Mouse (Mus musculus) cerebellum, adult 18-20 months (tissue): ENCODE data around the gene Dkkl1.

Experiments used
- DNase-seq, 2 experiments: peaks; one replicate each; pipeline ENCODE4 v3.0.0; 2021

The Dkkl1 gene

DNA sequence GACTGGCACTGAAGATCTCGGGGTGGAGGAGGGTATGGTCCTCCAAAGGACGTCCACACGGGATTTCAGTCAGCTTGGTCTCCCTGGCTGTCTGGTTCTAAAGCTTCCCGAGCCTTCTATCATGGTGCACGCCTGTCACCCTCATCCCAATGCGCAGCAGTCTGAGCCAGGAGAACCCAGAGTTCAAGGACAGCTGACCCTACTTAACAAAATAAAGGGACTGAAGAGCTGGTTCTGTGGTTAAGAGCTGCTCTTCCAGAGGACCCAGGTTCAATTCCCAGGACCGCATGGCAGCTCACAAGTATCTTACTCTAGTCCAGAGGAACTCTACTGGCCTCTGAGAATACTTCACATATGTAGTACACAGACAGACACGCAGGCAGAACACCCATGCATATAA, 17.1 kb upstream of the Dkkl1 start:
- DNase-seq = no peak

DNA sequence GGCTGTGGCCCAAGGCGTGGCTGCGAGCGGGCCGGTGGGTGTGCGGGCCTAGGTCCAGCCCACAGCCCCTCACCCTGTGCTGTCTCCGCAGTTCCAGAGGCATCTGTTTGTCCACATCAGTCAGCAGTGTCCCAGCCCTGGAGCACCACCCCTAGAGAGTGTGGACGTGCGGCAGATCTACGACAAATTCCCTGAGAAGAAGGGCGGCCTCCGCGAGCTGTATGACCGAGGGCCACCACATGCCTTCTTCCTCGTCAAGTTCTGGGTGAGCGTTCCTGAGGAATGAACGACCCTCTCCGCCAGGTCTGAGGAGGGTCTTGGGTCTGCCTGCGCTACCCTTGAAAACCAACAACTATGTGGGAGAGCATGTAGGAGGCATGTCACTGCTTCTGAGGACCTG, 16.6 kb upstream of the Dkkl1 start:
- no peak for DNase-seq

DNA sequence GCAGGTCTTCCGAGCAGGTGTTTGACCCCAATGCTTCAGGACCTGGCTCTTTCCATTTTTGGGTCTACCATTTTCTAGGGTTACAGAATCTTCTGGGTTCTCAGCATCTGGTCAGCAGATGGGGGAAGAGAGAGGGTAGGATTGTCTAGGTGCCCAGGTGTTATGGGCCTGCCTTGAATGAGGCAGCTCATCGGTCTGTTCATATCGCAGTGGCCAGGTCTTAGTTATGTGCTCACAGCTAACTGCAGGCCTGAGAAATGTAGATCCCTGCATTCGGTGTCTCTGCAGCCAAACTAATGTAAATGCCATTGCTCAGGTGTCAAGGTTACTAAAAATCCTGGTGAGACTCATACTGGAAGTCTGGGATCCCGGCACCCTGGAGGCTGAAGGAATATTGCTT, 14.5 kb upstream of the Dkkl1 start:
- no peak for DNase-seq

DNA sequence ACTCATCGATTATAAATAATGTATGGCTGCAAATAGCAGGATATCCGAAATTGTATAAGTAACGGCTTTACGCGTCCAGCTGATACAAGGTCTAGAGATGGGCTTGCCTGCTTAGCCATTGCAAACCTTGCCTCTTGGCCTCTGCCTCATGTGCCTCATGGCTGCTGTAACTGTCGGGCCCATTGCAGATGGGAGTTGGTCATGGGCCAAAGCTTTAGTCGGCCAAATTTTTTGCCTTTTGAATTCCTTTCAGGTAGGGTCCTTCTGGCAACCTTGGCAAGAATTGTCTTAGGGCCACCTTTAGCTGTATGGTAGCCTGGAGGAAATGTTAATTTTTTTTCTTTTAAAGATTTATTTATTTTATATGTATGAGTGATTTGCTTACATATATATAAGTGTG, 12.9 kb upstream of the Dkkl1 start:
- no peak for DNase-seq

DNA sequence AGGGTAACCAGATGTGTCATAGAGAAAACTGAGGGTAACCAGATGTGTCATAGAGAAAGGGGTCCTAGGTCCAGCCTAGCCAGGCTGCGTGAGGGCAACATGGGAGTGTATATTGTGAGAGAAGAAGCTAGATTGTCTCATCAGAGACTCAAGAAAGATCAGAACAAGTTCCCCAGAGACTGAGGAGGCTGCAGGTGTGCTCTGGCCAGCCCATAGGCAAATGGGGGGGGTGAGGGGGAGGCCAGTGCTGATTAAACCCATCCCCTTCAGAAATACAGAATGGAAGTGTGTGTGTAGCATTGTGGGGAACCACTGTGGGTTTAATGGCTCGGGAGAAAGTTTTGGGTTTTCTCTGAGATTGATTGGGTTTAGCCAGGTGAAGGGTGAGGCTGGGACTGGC, 9.7 kb upstream of the Dkkl1 start:
- DNase-seq = no peak

DNA sequence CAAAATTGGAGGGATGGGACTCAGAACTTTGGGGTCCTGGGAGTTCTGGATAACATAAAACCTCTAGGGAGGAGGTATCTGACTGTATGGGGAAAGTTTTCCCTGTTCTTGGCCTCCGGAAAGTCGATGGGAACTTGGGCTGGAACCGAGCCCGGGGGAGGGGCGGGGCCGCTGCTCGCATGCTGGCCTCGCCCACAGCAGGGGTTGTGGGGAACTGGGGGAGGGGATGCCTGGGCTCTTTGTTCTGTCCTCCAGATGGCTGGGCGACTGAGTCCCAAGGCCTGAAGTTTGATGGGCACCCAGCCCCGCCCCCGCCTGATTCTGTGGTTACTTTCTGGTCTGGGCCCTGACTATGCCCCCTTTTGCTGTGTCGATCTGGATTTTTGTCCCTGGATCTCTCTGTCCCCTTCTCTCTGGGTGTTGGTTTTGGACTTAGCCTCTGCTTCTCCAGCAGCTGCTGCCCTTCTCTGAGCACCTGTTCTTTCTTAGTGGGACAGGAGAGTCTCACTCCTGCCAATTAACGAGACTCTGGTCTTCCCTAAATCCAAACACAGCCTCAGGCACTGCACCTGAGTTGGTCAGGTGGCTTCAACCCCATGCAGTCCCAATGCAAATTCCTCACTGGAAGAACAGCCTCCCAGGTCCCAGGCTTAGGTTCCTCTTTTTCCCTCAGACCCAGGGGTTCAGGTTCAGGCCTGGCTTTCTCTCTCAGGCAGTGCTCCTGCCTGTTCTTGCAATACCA, 4.7 kb upstream of the Dkkl1 start:
- DNase-seq = no peak

DNA sequence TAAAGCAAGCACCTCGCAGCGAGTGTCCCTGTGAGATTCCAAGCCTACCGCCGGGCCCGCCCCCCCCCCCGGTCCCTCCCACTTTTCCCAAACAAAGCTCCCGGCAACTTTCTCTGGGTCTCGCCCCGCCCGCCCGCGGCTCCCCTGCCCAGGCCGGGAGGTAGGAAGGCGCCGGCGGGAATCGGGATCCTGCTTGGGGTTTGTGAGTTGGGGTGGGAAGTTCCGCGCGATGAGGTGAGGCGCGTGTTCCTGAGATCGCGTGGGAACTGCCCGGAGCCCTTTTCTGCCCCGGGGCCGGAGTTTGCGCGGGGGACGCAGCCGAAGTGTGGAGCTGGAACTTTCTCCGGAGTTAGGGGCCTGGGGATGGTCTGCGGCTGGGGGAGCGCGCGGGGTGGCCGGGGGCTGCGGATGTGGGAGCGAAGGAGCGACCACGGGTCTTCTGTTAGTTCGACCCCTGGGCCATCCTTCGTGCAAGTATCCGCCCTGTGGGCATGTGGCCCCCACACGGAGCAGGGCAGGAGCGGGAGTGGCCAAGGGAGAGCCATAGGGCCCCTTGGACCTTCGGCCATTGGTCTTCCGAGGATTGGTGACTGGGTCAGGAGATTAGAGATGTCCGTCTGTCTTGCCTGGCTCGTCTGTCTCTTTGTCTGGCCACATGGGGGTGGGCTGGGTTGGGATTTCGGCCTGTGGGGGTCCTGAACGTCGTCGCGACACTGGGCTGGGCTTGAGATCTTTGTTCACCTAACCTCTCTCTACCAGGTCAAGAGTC, 3.9 kb upstream of the Dkkl1 start, which contains the start of gene Tead2:
TSS of gene Tead2 (plus strand) at position 81 of the 769 bp plus-strand sequence.
- no peak for DNase-seq

DNA sequence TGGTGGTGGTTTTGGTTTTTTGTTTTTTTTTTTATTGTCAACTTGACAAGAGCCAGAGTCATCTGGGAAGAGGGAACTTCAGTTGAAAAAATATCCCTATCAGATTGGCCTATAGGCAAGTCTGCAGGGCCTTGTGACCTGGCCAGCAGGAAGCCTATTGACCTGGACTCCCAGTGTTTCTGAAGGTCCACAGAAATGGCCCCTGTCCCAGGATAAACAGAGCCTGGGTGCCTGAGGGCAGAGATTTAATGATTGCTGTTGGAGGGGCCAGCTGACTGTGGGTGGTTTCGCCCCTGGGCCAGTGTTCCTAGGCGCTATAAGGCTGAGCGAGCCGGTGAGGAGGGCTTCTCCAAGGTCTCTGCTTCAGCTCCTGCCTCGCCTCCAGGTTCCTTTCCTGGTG, 1.8 kb upstream of the Dkkl1 start:
- DNase-seq = no peak

DNA sequence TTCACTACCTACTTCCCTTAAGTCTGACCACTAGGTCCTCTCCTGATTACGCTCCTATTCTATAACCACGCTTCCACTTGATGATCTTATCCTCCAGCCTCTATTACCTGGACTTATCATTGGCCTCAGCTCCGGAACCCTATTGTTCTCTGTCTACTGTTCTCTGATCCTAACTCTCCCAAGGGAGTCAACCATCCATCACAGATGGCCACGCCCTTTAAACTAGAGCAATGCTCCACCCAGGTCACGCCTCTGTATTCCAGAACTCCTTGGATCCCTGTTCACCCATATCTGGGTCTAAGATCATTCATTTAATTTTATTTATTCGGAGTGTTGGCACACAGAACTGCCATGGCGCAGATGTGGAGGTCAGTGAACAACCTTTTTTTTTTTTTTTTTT, 409 bp upstream of the Dkkl1 start:
- DNase-seq = no peak

DNA sequence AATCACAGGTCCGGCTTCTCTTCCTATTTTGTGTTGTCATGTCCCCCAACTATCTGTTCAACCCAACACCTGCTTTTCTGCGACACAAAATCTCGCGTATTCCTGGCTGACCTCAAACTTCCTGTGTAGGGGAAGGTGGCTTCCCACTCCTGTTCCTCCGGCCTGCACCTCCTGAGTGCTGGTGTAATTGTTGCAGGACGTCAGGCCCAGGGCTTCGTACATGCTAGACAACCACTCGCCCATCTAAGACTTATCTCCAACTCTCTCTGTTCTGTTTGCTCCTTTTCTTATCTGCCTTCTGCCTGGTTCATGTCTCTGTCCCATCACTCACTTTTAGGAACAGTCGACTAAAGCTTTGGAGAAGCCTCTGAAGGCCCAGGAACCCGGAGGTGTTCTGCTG, 877 bp downstream of the Dkkl1 start:
- no peak for DNase-seq

DNA sequence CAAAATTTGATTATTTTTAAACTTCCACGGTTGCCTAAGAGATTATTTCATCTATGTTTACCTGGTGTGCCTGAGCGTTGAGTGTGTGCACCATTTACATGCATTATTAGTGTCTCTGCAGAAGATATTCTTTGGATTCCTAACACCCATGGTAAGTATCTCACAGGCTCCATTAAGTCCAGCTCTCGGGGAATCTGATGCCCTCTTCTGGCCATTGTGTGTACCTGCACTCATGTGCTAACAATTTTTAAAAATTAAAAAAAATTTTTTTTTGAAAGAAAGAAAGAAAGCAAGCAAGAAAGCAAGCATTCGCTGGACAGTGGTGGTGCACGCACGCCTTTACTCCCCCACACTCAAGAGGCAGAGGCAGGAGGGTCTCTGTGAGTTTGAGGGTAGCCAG, 3.7 kb downstream of the Dkkl1 start:
- DNase-seq = no peak

DNA sequence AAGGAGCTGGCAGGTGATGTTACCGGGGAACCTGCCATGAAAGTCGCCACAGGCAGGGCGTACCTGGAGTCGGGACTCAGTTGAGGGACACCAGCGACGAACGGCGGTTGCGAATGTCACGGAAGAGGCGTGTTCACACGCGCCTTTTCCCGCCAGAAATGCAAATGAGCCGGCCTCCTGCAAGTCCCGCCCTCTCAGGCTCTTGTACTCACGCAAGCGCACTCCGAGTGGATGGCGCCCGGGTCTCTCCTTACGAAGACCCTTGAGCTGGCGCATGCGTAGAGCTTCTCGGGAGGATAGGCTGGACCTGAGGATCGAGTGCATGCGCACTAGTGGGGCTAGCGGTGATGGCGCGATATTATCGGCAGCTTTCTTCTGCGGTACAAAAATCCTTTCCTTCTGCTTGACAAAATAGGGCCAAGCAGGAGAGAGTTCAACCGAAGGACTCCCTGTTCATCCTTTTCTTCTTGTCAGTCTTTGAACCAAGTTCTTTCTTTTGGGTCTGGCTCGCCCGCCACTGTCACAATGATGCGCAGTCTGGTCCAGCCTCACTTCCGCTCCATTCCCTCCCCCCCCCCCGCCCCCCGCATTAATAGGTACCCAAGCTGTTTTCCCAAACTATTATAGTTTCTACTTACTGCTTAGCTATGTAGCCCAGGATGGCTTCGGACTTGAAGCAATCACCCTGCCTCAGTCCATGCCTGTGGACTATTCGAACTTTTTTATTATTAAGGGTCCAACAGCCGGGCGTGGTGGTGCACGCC, 7.4 kb downstream of the Dkkl1 start, which contains the start of gene Ccdc155:
TSS of gene Ccdc155 (minus strand) at position 513 of the 764 bp plus-strand sequence.
- peak; percentile 94 to 97 for DNase-seq

DNA sequence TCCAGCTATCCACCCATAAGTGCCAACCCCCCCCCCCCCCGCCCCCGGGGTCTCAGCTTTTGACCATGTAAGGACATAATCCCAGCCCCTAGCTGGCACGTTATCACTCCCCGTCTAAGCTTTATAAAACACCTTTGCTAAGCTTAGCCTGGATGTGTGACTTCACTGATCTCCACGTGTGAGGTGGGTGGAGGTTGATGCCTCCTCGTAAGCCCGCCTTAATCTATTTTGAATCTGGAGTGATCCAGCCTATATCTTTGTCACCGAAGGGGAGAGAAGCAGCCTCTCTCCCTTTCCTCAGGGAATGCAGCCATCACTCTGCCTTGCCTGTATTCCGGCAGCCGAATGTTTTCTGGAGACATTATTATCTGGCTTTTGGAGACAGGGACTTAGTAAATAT, 9.3 kb downstream of the Dkkl1 start:
- no peak for DNase-seq

DNA sequence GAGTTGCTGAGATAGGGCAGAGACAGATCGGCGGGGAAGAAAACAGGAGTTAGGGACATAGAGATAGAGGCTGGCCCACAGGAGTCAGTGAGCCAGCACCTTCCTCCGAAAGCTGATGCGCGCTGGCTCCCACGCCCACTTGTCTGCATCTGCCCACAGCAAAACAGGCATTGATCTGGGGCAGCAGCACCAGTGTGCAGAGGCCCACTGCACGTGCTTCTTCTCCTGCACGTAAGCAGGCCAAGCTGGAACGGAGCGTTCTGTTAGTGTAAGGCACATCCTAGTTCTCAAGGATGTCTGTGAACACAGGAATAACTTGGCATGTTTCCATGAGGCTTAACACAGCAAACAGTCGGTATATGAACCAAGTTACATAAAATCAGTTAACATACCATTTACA, 13.0 kb downstream of the Dkkl1 start:
- DNase-seq = peak in 1 of 2 experiments; percentile 39

DNA sequence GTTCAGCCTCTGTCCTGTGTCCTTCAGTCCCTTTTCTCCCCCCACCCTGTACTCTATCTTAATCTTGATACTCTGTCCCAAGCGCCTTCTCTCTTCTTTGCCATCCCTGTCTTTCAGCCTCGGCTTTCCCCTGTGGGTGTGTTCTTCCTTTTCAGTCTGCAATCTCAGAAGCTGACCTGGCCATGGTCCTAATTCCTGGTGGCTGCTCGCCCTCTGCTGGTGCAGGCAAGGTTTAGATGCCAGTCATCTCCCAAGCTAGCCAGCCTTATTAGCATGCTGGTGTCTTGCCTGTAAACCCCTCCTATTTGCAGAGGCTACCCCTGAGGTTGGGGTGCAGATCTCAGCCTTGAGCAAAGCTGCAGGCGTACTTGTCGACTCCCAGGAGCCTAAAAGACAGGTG, 13.5 kb downstream of the Dkkl1 start:
- DNase-seq = peak; percentile 90 to 93

DNA sequence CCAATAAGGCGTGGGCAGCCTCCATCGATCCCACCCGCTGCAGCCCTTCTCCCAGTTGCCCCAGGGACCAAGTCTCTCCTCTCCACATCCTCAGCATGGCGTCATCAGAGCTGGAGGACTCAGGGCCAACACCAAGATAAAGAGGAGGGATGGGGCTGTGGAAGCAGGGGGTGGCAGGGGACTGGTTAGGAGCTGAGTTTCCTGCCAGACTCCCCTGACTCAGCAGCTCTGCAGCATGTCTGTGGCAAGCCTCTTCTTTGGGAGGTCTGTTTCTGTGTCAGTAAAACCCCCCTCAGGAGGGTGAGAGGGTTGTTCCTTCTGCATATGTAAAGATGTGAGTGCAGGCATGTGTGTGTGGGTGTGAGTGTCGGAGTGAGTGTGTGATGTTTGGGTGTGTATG, 15.0 kb downstream of the Dkkl1 start:
- DNase-seq = peak in 1 of 2 experiments; percentile 21

DNA sequence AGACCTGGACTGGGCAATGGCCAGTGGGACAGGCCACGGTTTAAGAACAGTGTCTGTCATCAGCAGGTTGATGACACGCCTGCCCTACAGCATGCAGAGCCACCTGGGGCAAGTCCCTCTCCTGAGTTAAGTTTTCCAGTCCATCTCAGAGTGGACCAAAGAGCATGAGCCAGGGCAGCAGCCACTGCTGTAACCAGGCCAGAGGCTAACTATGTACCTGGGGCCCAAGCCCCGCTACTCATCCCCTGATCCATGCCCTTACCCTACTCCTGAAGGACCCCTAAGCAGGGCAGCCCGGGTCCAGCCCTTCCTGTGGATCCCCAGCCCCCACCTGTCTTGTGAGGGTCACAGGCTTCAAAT, 15.8 kb downstream of the Dkkl1 start:
- DNase-seq = peak in 1 of 2 experiments; percentile 22

DNA sequence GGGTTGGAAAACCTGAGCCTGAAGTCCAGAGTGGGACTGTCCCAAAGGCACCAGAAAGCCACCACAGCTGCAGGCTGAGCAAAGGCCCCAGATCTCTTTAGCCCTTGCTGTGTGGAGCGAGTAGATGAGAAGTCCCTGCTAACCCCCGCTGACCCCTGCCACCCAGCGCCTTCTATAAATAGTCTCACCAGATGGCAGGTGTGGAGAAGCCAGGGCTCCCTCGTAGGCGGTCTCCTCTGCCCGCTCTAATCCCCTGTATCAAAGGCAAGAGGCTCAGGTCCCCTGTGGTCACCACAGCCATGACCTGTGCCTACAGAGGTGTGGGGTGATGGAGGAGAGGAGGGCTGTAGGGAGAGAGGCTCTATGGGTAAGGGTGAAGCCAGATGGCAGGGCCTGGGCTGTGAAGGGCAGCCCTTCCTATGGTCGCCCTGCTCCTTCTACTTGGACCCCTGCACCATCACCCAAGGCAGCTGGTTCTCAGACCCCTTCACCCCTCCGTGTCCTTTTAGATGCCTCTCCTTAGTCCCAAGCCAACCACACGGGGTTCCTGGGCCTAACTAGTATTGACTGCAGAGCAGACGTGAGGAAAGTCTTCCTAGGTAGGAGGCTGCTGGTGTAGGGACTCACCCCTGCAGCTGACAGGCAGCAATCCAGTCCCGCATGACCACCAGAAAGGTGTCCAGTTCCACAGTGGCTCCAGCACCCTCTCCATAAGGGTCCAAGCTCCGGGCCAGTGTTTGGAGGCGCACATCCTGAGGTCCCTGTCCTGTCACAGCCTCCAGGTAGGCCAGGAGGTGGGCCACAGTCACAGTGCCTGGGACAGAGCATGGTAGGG, 16.4 kb downstream of the Dkkl1 start:
- DNase-seq = peak; percentile 58 to 59

DNA sequence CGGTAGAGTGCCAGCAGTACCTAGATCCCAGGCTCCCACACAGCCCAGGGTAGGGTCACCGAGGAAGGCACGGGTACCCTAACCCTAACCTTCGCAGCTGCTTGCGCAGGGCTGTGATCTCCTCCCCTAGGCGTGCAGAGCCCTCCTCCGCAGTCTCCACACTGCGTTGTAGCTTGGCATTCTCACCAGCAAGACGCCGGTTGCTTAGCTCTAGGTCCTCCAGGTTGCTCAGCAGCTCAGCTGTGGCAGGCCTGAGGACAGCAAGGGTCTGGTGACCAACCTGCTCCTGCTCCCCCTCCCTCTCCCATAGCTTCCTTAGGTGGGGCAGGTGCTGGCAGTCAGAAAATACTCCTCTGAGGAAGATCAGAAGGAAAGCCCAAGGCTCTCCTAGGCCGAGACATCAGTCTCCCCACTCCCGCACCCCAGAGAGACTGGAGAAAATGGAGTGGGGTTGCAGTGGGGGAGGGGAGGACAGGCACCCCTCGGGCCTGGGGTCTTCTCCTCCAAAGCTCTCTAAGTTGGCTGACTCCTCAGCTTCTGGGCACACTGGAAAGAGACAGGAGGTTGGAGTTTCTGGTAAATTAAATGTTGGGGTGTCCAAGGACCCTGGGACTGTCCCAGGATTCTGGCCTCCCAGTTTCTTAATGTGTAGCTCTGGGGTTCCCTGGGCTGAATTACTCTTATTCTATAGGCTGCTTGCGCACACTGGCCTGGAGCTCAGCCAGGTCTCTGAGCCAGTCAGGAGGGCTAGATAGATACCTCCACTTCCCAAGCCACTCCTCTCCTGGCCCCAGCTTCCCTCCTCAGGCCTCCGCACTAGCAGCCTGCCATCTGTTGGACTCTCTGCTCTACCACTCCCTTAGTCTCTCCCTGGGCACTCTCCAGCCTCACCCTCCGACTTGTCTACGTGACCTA, 17.8 kb downstream of the Dkkl1 start:
- DNase-seq = peak; percentile 65 to 72

DNA sequence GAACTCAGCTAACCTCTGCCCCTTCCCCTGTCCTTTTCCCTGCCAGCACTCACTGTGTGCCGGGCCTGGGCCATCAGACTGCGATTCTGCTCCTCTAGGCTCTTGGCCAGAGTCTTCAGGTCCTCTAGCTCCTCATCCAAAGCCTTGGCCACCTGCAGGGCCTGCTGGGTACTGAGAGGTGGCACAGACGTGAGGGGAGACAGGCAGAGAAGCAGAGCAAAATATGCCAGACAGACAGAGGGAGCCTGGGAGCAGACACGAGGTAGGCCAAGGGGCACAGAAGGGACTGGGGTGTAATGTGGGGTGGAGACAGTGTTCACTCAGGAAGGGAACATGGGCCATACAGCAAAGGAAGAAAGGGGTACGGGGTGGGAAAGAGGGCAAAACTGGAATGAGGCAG, 18.5 kb downstream of the Dkkl1 start:
- DNase-seq = peak; percentile 61 to 70

DNA sequence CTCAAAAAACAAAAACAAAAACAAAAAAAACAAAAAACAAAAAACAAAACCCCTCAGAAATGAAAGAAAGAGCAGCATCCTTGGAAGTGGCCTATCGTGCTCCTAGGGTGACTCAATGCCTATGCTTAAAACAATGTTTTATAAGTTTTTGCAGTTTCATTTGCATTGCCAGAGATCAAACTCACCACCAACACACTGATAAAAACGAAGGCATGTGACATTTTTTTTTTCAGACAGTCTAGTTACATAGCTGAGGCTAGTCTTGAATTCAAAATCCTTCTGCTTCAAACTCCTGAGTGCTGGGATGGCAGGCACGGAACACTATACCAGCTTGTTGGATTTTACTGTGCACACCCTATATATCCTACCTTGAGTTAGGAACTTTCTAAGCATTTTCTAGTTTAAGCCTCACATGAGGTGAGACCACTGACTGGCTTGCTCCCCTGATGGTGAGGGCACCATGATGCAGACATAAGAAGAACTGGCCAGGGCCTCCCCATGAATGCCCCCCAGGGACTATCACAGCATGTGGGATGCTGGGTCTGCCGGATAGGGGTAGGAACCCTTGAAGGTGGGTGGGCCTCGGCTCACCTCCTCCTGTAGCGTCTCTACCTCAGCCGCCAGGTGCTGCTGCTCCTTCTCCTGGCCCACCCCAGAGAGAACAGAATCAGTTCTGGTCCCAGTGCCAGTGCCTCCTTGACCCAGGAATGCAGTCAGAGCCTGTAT, 19.2 kb downstream of the Dkkl1 start:
- peak in 1 of 2 experiments; percentile 36 for DNase-seq
